Mouse (Mus musculus): Measurements from ENCODE around the gene Asic2.

Gene Asic2

DNA sequence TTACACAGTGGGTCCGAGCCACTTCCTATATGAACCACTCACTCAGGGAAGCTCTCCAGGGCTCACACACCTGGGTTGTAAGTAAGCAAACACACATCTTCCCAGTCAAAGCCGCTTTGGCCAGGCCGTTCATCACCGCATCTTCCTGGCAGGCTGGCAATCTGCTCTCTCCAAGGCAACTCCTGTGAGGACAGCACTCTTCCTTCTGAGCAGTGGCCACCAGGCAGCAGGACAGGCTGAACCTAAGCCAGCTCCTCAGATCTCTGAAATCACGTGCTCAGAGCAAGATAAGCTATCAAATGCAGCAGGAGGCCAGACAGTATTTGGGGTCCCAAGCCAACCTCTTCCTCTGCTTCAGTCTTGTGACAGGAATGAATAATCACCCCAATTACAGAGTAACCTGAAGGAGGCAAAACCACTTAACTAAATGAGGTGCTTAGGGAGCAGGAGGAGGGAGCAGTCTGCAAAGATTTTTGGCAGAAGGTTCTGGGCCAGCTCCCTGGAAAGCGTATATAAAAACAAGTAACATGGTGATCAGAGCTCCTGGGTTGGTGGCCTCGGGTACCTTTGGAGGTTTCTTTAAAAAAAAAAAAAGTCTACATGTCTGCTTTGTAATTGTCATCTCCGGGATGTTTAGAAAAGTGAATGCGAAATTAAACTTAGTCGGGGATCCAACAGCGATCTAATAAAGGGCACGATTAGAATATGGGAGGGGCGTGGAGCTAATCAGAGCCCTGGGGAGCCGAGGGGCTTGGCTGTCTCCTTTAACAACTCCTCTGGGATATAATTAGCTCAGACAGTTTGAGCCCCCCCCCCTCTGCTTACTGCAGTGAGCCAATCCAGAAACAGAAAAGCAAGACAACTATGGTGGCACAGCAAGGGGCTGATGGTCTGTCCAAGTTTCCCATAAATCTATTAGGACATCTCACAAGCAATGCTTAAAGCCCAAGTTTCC lies 450.0 kb downstream of the Asic2 start:
- no peak for DNase-seq (ENCODE audit: low spot score in 2 of 2)

- DNase-seq (ENCODE audit: low spot score in 2 of 2) = no peak
These were observed 452.5 kb downstream of the Asic2 start for GRCm38 (mm10) chr11:81515754-81516153.

DNA sequence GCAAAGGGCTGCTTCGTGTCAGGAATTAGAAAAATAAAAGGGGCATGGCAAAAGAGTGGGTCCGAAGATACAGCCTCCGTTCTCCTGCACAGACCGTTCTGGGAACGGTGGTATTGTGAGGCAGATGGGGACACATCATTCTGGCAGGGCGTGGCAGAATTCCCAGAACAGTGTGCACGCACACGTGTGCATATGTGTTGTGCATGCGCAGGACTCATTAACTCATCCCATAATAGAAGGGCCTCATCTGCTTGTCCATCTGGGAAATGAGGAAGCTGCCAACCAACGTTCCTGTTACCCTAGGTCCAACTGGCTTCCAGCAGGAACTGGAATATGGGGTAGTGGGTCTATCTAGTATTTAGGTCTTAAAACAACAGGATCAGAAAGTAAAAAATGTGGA lies 455.8 kb downstream of the Asic2 start:
- DNase-seq (ENCODE audit: low spot score in 2 of 2) = no peak

DNA sequence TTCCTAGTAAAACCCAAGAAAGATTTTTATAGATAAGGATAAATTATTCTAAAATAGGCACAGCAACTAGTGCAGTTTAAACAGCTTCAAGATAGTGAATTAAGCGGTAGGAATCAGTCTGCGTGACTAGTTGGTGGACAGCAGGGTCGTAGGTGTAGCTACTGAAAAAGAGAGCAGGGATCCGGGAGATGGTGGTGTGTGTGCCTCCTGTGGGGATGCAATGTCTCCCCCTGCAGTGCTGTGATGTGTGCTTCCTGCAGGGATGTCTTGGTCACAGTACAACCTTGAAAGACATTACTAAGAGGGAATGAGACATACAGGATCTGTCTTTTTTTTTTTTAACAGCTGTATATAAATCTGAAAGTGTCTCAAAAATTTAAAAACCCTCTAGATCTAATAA lies 456.9 kb downstream of the Asic2 start:
- DNase-seq (ENCODE audit: low spot score in 2 of 2) = no peak

GRCm38 (mm10) chr11:81508385-81509233 lies 459.6 kb downstream of the Asic2 start:
- DNase-seq (ENCODE audit: low spot score in 2 of 2) = no peak

GRCm38 (mm10) chr11:81504791-81505430 lies 463.3 kb downstream of the Asic2 start:
- no peak for DNase-seq (ENCODE audit: low spot score in 2 of 2)

DNA sequence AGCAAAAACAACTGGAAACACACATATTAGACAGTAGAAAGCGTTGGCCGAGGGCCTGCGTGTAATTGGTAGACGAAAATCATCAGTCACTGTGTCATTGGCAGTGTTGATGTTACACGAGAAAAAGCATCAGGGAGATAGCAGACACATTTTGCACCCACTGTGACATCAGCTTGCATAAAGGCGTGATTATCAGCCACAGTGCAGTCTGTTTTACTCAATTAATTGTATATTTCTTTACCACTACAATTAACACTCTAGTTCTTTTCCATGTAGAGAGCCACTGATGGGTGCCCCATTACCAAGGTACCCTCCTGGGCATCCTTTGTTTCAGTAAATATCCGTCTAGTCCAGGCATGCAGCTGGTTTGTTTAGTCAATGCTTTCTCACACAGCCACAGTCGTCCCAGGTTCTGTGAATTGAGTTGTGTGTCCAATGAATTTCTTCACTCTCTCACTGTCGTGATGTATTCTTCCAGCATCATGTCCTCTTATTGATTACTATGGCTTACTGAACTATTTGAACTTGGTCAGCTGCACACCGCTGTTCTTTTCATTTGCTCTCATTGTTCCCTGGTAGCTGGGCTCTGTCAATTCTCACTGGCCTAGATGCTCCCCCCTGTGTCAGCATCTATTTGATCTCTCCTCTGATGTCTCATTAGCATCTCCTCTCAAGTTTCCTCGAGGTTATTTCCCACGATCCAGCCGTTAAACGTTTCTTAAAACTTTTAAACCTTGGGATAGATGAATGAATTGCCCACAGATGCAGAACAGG lies 466.6 kb downstream of the Asic2 start:
- DNase-seq (ENCODE audit: low spot score in 2 of 2) = no peak

DNA sequence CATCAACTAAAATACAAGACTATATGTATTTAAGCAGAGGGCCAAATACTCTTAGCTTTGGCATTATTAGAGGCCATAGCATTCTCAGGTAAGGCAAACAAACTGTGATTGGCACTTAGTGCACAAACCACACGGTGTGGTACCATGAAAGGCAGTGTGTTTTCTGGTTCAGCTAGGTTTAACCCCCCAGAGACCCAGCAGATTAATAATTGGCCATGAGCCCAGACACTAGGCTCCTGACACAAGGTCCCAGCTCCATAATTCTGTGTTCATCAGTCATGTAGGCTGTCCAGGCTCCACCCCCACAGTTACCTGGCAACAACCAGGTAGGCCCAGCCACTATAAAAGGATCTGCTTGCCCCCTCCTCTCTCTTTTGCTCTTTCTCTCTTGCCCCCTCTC lies 469.3 kb downstream of the Asic2 start:
- no peak for DNase-seq (ENCODE audit: low spot score in 2 of 2)

DNA sequence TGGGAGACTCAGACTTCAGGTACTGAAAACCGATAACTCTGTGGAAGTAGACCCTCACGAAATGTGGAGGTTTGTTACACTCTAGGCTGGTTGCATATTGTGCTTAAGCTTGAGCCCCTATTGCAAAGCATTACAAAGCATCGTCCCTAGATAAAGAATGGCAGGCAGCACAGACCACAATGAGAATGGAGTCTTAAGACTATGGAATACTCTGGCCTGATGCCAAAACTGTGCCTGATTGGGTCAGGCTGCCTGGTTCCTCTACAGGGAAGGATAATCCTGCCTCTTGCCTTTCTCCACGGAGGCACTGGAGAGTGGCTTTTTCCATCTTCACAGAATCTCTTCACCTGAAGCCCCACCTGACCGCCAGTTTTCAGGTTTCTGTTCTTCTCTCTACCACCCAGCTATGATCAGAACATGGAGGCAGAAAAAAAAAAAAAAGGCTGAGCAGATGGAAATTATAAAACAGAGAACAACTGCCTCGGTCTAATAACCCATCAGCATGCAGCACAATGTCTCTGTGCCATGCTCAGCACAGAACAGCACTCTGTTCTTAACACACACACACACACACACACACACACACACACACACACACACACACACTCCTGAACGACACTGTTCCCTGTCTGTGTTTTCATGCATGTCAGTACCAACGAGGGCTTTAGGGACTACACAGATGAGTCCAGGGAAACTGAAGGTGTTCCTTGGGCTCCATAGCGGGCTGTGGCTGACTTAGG lies 470.4 kb downstream of the Asic2 start:
- no peak for DNase-seq (ENCODE audit: low spot score in 2 of 2)

DNA sequence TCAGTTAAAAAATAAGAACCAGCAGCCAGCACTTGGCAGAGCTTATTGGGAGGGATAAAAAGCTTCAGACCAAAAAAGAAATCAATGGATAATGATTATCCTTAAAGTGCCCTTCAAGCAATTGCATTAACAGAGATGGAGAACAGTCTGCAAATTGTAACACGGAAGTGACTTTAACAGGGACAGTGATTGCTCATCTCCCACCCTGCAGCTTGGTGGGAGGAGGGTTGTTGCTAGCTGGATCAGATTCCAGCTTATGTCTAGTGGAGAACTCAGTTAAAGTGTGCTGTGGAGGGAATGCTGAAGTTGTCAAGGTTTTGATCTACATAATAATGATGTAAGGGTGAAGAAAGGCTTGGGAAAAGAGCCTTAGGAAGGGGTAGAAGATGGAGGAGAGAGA lies 471.8 kb downstream of the Asic2 start:
- DNase-seq (ENCODE audit: low spot score in 2 of 2) = no peak

DNA sequence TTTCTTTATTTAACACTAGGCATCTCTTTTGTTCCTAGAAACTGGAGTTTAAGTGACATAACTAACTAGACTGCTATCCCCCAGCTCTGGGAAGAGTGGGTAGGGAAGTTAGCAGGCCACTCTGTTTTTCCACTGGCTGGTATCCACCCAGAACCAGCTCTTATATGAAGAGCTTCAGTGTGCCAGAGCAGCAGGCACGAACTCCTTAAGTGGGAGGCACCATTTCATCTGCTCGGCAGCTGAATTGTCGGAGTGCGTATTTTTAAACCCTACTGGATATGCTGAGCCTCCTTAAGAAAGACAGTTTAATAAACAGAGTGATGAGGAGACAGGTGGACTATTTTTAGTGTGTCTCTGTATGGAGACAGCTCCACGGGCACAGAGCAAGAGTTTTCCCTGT lies 475.9 kb downstream of the Asic2 start:
- DNase-seq (ENCODE audit: low spot score in 2 of 2) = no peak

DNA sequence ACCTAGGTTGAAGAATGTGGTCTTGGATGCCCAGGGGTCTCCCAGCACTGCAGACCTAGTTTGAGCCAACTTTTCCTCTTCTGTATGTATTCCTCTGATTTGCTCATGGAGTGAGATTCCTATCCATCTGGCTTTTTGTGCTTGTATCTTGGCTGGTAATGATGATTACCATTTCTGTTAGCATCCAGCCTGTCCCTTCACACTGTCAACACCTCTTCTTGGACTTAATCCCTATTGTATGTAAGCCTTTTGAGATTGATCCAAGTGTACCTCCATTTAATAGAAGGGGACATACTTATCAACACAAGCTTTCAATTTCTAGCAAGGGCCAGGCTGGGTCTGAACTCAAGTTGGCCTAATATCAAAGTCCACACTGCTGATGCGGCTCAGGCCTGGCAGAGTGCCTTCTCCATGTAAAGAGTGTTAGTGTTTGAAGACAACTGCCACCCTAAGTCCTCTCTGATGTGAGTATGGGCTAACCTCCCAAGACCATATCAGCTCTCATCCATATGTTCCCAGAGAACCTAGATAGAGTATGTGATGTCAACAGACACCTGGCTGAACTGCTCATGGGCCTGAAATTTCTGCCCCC lies 479.0 kb downstream of the Asic2 start:
- DNase-seq (ENCODE audit: low spot score in 2 of 2) = no peak

GRCm38 (mm10) chr11:81488681-81489080 lies 479.6 kb downstream of the Asic2 start:
- no peak for DNase-seq (ENCODE audit: low spot score in 2 of 2)

GRCm38 (mm10) chr11:81486265-81486940 lies 481.9 kb downstream of the Asic2 start:
- no peak for DNase-seq (ENCODE audit: low spot score in 2 of 2)

- no peak for DNase-seq (ENCODE audit: low spot score in 2 of 2)
These were observed 487.1 kb downstream of the Asic2 start for GRCm38 (mm10) chr11:81481198-81481597.

DNA sequence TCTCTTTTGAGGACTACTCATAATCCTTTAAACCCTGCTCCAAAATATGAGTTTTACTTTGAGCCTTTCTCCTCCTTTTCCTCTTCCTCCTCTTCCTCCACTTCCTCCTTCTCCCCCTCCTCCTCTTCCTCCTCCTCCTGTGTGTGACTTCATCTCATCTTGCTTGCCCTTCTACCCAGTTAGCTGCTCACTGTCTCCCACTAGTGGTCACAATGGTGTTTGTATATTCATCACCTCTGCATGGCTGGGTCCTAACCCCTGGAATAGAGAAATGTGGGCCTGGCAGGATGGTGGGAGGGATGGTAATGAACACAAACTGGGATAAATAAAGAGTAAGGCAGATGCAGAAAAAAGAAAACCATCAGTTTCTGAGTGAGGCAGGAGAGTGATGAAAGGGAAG lies 492.0 kb downstream of the Asic2 start:
- DNase-seq (ENCODE audit: low spot score in 2 of 2) = no peak

DNA sequence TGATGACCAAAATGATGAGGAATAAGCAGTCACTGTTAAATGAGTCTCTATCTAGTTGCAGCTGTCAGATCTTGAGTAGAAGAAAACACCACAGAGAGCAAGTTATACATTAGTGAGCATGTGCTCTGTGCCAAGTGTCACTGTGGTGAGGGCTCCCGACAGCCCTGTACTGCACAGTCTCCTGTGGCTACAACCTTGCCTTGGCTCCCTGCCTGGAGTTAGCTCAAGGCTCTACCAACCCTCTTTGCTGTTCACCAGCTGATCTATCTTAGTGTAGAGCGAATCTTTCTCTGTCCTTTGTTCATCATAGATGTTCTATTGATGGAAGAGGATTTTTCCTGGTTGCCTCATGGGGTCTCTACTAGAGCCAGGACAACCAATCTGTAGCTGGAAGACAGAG lies 494.1 kb downstream of the Asic2 start:
- DNase-seq (ENCODE audit: low spot score in 2 of 2) = no peak

DNA sequence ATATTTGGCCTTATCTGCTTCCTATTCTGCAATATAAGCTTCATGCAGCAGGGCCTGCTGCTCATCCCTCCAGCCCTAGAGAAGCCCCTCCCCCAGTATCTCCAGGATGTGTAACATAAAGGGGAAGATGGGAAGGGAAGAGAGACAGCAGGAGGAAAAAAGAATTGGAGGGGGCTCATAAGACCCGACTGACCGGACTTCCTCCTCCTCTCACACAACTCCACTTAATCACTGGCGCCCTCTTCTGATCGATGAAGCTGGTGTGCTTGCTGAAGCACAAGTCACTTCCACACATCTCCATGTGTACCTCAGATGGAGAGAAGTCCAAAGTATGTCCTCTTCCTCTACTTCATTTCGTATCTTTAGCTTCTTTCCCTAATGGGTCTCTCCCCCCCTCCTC lies 506.1 kb downstream of the Asic2 start:
- DNase-seq (ENCODE audit: low spot score in 2 of 2) = no peak

- no peak for DNase-seq (ENCODE audit: low spot score in 2 of 2)
These were observed 506.5 kb downstream of the Asic2 start for GRCm38 (mm10) chr11:81461748-81462147.

GRCm38 (mm10) chr11:81454921-81455320 lies 513.3 kb downstream of the Asic2 start:
- no peak for DNase-seq (ENCODE audit: low spot score in 2 of 2)

Measured in heart, adult 9 months (tissue).